Mouse (Mus musculus): ENCODE data around the gene Cenpb.

GRCm38 (mm10) chr2:131188311-131188710 is 8.4 kb upstream of the Cenpb start:
- TF ChIP-seq CTCF (IDR thresholded peaks at IDR 0.05; ENCODE audit: low read depth, low read length) = no peak
- TF ChIP-seq POLR2A (IDR thresholded peaks at IDR 0.05; ENCODE audit: extremely low read depth, insufficient read depth, low read length) = no peak
